Mouse (Mus musculus): ENCODE results near the gene Exosc10.

DNA sequence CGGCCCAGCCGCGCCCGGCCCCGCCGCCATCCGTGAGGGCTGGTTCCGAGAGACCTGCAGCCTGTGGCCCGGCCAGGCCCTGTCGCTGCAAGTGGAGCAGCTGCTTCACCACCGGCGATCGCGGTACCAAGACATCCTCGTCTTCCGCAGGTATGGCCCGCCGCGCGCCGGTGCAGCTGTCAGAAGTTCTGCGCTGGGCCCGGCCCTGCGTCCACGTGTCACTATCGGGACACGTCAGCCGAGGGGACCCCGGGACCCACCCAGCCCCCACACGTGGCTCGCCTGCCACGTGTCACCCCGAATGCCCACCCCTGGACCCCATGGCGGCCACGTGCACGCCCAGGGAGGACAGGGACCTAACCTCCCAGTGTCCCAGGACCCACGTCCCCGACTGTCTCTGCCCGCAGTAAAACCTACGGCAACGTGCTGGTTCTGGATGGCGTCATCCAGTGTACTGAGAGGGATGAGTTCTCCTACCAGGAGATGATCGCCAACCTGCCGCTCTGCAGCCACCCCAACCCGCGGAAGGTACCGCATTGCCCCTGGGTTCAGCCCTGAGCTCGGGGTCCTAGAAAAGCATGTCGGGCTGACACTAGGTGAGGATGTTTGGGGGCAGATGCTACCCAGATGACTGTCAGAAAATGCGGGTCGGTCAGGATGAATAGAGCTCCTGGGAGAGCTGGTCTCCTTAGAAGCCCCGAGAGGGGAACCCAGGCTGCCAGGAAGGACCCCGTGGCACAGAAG is 33.6 kb downstream of the Exosc10 start:
- TF ChIP-seq POLR2A (IDR thresholded peaks at IDR 0.05; ENCODE audit: low read depth, low read length) = no peak
- TF ChIP-seq CTCF (IDR thresholded peaks at IDR 0.05; ENCODE audit: extremely low read depth, insufficient read depth, insufficient read length, insufficient replicate concordance) = no peak
